Mouse (Mus musculus): ENCODE measurements around the gene Zmiz1.

The Zmiz1 gene

GRCm38 (mm10) chr14:25511564-25511963 lies 52.6 kb downstream of the Zmiz1 start:
- in situ Hi-C loops (cut with MboI, MseI), result no loop called here

GRCm38 (mm10) chr14:25511967-25512366 lies 53.0 kb downstream of the Zmiz1 start:
- in situ Hi-C loops (cut with MboI, MseI), result no loop called here

GRCm38 (mm10) chr14:25512803-25513202 lies 53.8 kb downstream of the Zmiz1 start:
- in situ Hi-C loops (cut with MboI, MseI), result no loop called here

GRCm38 (mm10) chr14:25513496-25513895 lies 54.5 kb downstream of the Zmiz1 start:
- in situ Hi-C loops (cut with MboI, MseI), result no loop called here

GRCm38 (mm10) chr14:25514943-25515512 lies 56.0 kb downstream of the Zmiz1 start:
- in situ Hi-C loops (cut with MboI, MseI), result no loop called here

GRCm38 (mm10) chr14:25515924-25516323 lies 56.9 kb downstream of the Zmiz1 start:
- in situ Hi-C loops (cut with MboI, MseI), result no loop called here

GRCm38 (mm10) chr14:25516640-25517591 lies 57.9 kb downstream of the Zmiz1 start:
- in situ Hi-C loops (cut with MboI, MseI), result no loop called here

- in situ Hi-C loops (cut with MboI, MseI), result no loop called here
Observed at GRCm38 (mm10) chr14:25518645-25519044, 59.7 kb downstream of the Zmiz1 start.

- in situ Hi-C loops (cut with MboI, MseI), result no loop called here
Observed at GRCm38 (mm10) chr14:25519656-25520055, 60.7 kb downstream of the Zmiz1 start.

- in situ Hi-C loops (cut with MboI, MseI), result no loop called here
Observed at GRCm38 (mm10) chr14:25520589-25520988, 61.6 kb downstream of the Zmiz1 start.

GRCm38 (mm10) chr14:25520991-25521390 lies 62.0 kb downstream of the Zmiz1 start:
- in situ Hi-C loops (cut with MboI, MseI), result no loop called here

GRCm38 (mm10) chr14:25521500-25521899 lies 62.5 kb downstream of the Zmiz1 start:
- in situ Hi-C loops (cut with MboI, MseI), result no loop called here

GRCm38 (mm10) chr14:25522415-25522814 lies 63.4 kb downstream of the Zmiz1 start:
- in situ Hi-C loops (cut with MboI, MseI), result no loop called here

- in situ Hi-C loops (cut with MboI, MseI), result no loop called here
Observed at GRCm38 (mm10) chr14:25523230-25524110, 64.5 kb downstream of the Zmiz1 start.

- in situ Hi-C loops (cut with MboI, MseI), result no loop called here
Observed at GRCm38 (mm10) chr14:25524111-25524495, 65.1 kb downstream of the Zmiz1 start.

GRCm38 (mm10) chr14:25524884-25525283 lies 65.9 kb downstream of the Zmiz1 start:
- in situ Hi-C loops (cut with MboI, MseI), result no loop called here

- in situ Hi-C loops (cut with MboI, MseI), result no loop called here
Observed at GRCm38 (mm10) chr14:25525729-25526128, 66.7 kb downstream of the Zmiz1 start.

- in situ Hi-C loops (cut with MboI, MseI), result no loop called here
Observed at GRCm38 (mm10) chr14:25526872-25527271, 67.9 kb downstream of the Zmiz1 start.

GRCm38 (mm10) chr14:25527321-25527720 lies 68.3 kb downstream of the Zmiz1 start:
- in situ Hi-C loops (cut with MboI, MseI), result no loop called here

GRCm38 (mm10) chr14:25530342-25530741 lies 71.4 kb downstream of the Zmiz1 start:
- in situ Hi-C loops (cut with MboI, MseI), result no loop called here

- in situ Hi-C loops (cut with MboI, MseI), result no loop called here
Observed at GRCm38 (mm10) chr14:25530815-25531214, 71.8 kb downstream of the Zmiz1 start.

GRCm38 (mm10) chr14:25533010-25533409 lies 74.0 kb downstream of the Zmiz1 start:
- in situ Hi-C loops (cut with MboI, MseI), result no loop called here

Data from regulatory T cell (primary cell).